Mouse (Mus musculus) urinary bladder, adult 18-20 months (tissue): ENCODE measurements around the gene Coq4.

ENCODE experiments used
- DNase-seq, 2 experiments: peaks; one replicate each; pipeline ENCODE4 v3.0.0; 2022; ENCODE audit warnings: low spot score in 2 of 2, mixed read lengths in 2 of 2

Coq4 gene

GRCm38 (mm10) chr2:29792772-29793487 is 5.6 kb downstream of the Coq4 start:
- no peak for DNase-seq

- DNase-seq: peak; percentile 95 to 96
These were observed 15.0 kb downstream of the Coq4 start, which contains the start of gene Slc27a4 for GRCm38 (mm10) chr2:29802075-29802826. TSS of gene Slc27a4 (plus strand) at chr2:29802634.

DNA sequence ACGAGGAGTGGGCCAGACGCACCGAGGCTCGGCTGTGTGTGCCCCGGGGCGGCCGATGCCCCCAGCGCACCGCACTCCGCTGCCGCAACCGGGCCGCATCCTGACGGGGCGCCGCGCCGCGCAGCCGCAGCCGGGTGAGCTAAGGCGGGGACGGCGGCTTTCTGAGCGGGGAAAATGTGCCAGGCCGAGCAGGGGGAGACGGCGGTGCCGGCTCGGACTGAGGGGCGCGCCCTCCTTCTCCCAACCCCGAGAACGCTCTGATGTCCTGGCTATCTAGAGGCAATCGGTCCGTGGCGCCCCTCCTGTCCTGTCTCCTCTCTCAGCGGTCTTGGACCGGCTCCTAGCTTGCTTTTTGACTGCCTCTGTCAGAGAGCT is 15.5 kb downstream of the Coq4 start:
- no peak for DNase-seq

GRCm38 (mm10) chr2:29803400-29803831 is 16.1 kb downstream of the Coq4 start:
- peak in 1 of 2 experiments; percentile 28 for DNase-seq

- DNase-seq: no peak
These were observed 28.5 kb downstream of the Coq4 start for GRCm38 (mm10) chr2:29815678-29816371.

GRCm38 (mm10) chr2:29817426-29818232 is 30.3 kb downstream of the Coq4 start:
- DNase-seq: peak; percentile 56 to 66

DNA sequence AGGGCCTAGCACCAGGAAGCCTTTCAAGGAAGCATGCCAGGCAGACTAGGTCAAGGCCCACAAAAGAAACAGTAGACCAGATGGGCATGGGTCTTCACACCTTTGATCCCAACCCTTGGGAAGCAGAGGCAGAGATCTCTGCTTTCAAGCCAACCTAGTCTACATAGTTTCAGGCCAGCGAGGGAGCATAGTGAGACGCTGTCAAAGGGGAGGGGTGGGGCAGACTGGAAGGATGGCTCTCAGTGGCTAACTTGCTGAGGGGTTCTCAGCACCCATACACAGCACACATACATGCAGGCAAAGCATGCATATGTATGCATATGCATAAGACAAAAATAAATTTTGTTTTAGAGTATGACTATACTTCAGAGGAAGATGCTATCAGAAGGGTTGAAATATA is 32.1 kb downstream of the Coq4 start:
- DNase-seq: no peak

GRCm38 (mm10) chr2:29820025-29820817 is 32.9 kb downstream of the Coq4 start, which contains the start of gene Urm1:
TSS of gene Urm1 (plus strand) at chr2:29820075.
- DNase-seq: peak in 1 of 2 experiments; percentile 55

- no peak for DNase-seq
These were observed 39.1 kb downstream of the Coq4 start for GRCm38 (mm10) chr2:29826318-29826925.

- DNase-seq: peak; percentile 83 to 95
These were observed 39.8 kb downstream of the Coq4 start for GRCm38 (mm10) chr2:29826926-29827708.

- no peak for DNase-seq
These were observed 40.4 kb downstream of the Coq4 start for GRCm38 (mm10) chr2:29827709-29828024.

DNA sequence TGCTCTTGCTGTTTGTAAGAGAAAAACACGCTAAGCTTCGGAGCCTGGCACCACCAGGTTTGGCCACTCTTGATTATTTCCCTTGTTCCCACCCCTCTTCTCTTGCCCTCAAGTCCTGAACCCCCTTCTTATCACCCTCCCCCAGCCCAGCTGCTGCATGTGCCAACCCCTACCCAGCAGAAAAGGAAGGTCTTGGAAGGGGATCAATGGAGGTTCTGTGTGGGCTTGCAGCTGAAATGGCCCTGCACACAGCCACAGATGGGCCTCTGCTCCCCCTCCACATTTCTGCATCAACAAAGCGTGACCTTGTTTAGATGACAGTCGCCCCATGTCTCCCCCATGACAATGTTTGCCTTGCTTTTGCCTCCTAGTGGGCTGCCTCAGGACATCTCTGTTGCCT is 43.8 kb downstream of the Coq4 start:
- no peak for DNase-seq

DNA sequence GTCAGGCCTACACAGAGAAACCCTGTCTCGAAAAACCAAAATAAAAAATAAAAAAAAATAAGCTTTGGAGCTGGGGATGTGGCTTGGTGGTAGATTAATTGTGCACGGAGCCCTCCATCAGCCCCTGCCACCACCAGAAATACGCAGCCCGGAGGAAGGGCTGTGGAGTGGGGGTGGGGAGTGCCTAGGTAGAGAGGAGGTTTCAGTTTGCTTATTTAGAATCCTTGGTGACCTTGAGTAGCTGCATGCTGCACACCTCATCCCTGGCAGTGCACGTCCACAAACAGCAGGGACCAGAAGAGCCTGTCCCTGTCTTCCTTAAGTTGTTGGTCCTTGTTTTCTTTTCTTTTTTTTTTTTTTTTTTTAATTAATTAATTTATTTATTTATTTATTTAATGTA is 46.5 kb downstream of the Coq4 start:
- DNase-seq: no peak

DNA sequence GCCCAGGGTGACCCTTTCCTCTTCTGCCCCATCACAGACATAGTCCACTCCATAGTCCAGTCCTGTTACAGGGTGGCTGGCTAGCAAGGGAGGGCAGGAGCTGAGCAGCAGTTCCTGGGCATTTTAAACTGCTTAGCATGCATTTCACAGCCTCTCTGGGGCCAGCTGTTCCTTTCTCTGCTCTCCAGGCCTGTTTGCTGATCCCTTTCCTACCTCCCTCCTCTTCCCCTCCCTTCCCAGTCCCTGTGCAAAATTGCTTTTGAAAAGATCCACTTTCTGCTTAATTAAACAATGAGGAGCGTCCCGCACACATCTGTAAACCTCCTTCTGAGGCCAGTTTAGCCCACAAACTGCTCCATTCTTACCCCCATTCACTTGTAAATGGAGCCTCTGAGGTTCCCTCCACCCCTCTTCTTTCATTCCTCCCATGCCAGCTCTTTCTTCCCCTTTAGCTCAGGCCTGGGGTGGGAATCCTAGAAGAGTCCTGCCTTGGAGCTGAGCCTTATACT is 48.2 kb downstream of the Coq4 start:
- no peak for DNase-seq

GRCm38 (mm10) chr2:29839460-29839859 is 52.2 kb downstream of the Coq4 start:
- DNase-seq: no peak

GRCm38 (mm10) chr2:29843231-29844105 is 56.2 kb downstream of the Coq4 start:
- DNase-seq: no peak

GRCm38 (mm10) chr2:29844115-29844514 is 56.8 kb downstream of the Coq4 start:
- DNase-seq: no peak

DNA sequence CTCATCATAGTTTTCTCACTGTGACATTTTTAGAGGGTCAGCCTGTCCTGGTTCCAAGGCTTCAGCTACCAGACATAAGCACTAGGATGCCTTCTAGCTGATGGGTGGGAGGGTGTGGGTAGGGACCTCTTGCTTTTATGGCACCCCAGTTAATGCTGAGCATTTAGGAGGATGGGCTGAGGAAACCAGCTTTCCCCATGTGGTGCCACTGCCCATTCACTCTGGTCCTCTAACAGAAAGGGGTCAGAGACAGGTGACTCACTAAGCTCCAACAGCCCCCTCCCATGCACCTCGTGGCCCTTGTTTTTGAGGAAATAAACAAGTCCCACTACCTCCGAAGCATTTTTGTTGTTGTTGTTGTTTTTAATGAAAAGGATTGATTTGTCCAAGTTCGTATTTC is 57.4 kb downstream of the Coq4 start:
- DNase-seq: no peak
